Mouse (Mus musculus) hindbrain, embryonic 15.5 days (tissue): Measurements from ENCODE around the gene Cenpu. TPM values are rescaled to one million over a fixed set of nuclear protein-coding genes. Genes with fewer than 3 reads are reported as not detected.

ENCODE experiments used
- ATAC-seq: fragments of 200-750 bp; cut with Nextera tagmentation; 2 replicates; pipeline ENCODE4 v1.8.0; 2017; ENCODE audit warnings: low read depth, moderate number of reproducible peaks, moderate TSS enrichment; ENCODE audit not compliant: low FRiP score
- H3K27ac ChIP-seq: fragments of 300-500 bp; sonication (generic); replicated peaks from 2 replicates; pipeline ENCODE4 v1.5.1; 2015; ENCODE audit warnings: mild to moderate bottlenecking, inconsistent platforms
- H3K27me3 ChIP-seq: fragments of 300-500 bp; sonication (generic); 2 replicates; pipeline ENCODE4 v1.6.1; 2015; ENCODE audit warnings: control low read depth, inconsistent platforms
- H3K36me3 ChIP-seq: fragments of 300-500 bp; sonication (generic); 2 replicates; pipeline ENCODE4 v1.6.1; 2015; ENCODE audit warnings: control low read depth, inconsistent platforms
- H3K4me1 ChIP-seq: fragments of 300-500 bp; sonication (generic); replicated peaks from 2 replicates; pipeline ENCODE4 v1.6.1; 2015; ENCODE audit warnings: control low read depth, inconsistent platforms
- H3K4me2 ChIP-seq: fragments of 300-500 bp; sonication (generic); 2 replicates; pipeline ENCODE4 v1.6.1; 2015; ENCODE audit warnings: moderate library complexity, mild to moderate bottlenecking, inconsistent platforms
- H3K4me3 ChIP-seq: fragments of 300-500 bp; sonication (generic); 2 replicates; pipeline ENCODE4 v1.5.1; 2015; ENCODE audit warnings: mild to moderate bottlenecking, inconsistent platforms
- H3K9ac ChIP-seq: fragments of 300-500 bp; sonication (generic); 2 replicates; pipeline ENCODE4 v1.6.1; 2015; ENCODE audit warnings: inconsistent platforms
- H3K9me3 ChIP-seq: fragments of 300-500 bp; sonication (generic); 2 replicates; pipeline ENCODE4 v1.6.1; 2016; ENCODE audit warnings: control low read depth, inconsistent platforms
- WGBS: fragments of 180-500 bp; shearing (Covaris S2); methylation state at CpG from one replicate; pipeline ENCODE4 v1.1.7; 2015; 5-methylcytosine and 5-hydroxymethylcytosine counted together
- polyA plus RNA-seq: library from polyadenylated mRNA; unstranded; fragments of >200 nt; fragmentation: Nextera tagmentation; extraction: Ambion mirVana; gene quantifications from 2 replicates; pipeline ENCODE4 v1.2.1, GENCODE M21; 2015

Gene Cenpu
- polyA plus RNA-seq = 6.4 and 6.9 TPM in 2 replicates

- Histone ChIP-seq H3K4me3 (peak within 1 kb of the TSS; percentile 65), H3K4me1 (peaks cover 14% of the 10 kb centered on the region), H3K4me2 (peak within 1 kb of the TSS; percentile 78), H3K27ac (peak within 1 kb of the TSS; percentile 85), H3K9ac (peak within 1 kb of the TSS; percentile 57), H3K27me3 (no peaks in the 10 kb centered on the region), H3K36me3 (no peaks in the 10 kb centered on the region), H3K9me3 (no peaks in the 10 kb centered on the region)
- WGBS = under 1% methylated on average over 50 of the region's 50 CpGs
- ATAC-seq = peak; percentile 99
Measured at GRCm38 (mm10) chr8:46551615-46552440, at the start of gene Cenpu. Gene Cenpu (plus strand): TSS chr8:46552028.

GRCm38 (mm10) chr8:46502333-46503071 lies 49.3 kb upstream of the Cenpu start:
- WGBS = 19% methylated on average over 19 of the region's 19 CpGs
- H3K27ac ChIP-seq = no peak overlapping the region
- peak overlapping the region; percentile 39 for H3K4me3 ChIP-seq
- no peaks in the 10 kb centered on the region for H3K9me3 ChIP-seq
- H3K27me3 ChIP-seq = no peaks in the 10 kb centered on the region
- H3K4me2 ChIP-seq = peak overlapping the region; percentile 53
- peaks cover 6% of the 10 kb centered on the region for H3K4me1 ChIP-seq
- 0 out of 2 replicates have a peak overlapping the region, but pooled peaks have one; percentile 24 for H3K9ac ChIP-seq
- peak; percentile 55; the same call in 1 of the 2 replicates for ATAC-seq
- H3K36me3 ChIP-seq = peaks cover 15% of the 10 kb centered on the region

- 68% methylated on average over 12 of the region's 12 CpGs for WGBS
- Histone ChIP-seq H3K27me3 (no peaks in the 10 kb centered on the region), H3K4me2 (peak overlapping the region; percentile 53), H3K9ac (0 out of 2 replicates have a peak overlapping the region, but pooled peaks have one; percentile 24), H3K4me1 (peaks cover 6% of the 10 kb centered on the region), H3K36me3 (peaks cover 15% of the 10 kb centered on the region), H3K9me3 (no peaks in the 10 kb centered on the region), H3K27ac (no peak overlapping the region), H3K4me3 (peak overlapping the region; percentile 39)
- ATAC-seq = no peak
Measured at GRCm38 (mm10) chr8:46503072-46503695, 48.6 kb upstream of the Cenpu start.

GRCm38 (mm10) chr8:46504196-46504595 lies 47.6 kb upstream of the Cenpu start:
- Histone ChIP-seq H3K27ac (no peak overlapping the region), H3K9ac (no peak overlapping the region), H3K4me1 (peaks cover 6% of the 10 kb centered on the region), H3K4me3 (no peak overlapping the region), H3K27me3 (no peaks in the 10 kb centered on the region), H3K36me3 (peaks cover 17% of the 10 kb centered on the region), H3K4me2 (no peak overlapping the region), H3K9me3 (no peaks in the 10 kb centered on the region)
- no peak for ATAC-seq
- 73% methylated on average over 3 of the region's 3 CpGs for WGBS

- H3K4me1 ChIP-seq = no peaks in the 10 kb centered on the region
- no peak overlapping the region for H3K4me2 ChIP-seq
- no peak overlapping the region for H3K9ac ChIP-seq
- peaks cover 31% of the 10 kb centered on the region for H3K36me3 ChIP-seq
- no peak overlapping the region for H3K27ac ChIP-seq
- H3K9me3 ChIP-seq = no peaks in the 10 kb centered on the region
- WGBS = 87% methylated on average over 14 of the region's 14 CpGs
- H3K4me3 ChIP-seq = no peak overlapping the region
- ATAC-seq = no peak
- no peaks in the 10 kb centered on the region for H3K27me3 ChIP-seq
Measured at GRCm38 (mm10) chr8:46508488-46509395, 43.1 kb upstream of the Cenpu start.

GRCm38 (mm10) chr8:46509474-46509873 lies 42.4 kb upstream of the Cenpu start:
- 81% methylated on average over 3 of the region's 3 CpGs for WGBS
- no peak overlapping the region for H3K27ac ChIP-seq
- no peaks in the 10 kb centered on the region for H3K9me3 ChIP-seq
- no peak overlapping the region for H3K9ac ChIP-seq
- H3K4me1 ChIP-seq = no peaks in the 10 kb centered on the region
- no peak overlapping the region for H3K4me2 ChIP-seq
- peaks cover 31% of the 10 kb centered on the region for H3K36me3 ChIP-seq
- no peak for ATAC-seq
- H3K27me3 ChIP-seq = no peaks in the 10 kb centered on the region
- no peak overlapping the region for H3K4me3 ChIP-seq

- H3K4me2 ChIP-seq = no peak overlapping the region
- no peaks in the 10 kb centered on the region for H3K9me3 ChIP-seq
- H3K27ac ChIP-seq = no peak overlapping the region
- H3K4me1 ChIP-seq = no peaks in the 10 kb centered on the region
- peaks cover 26% of the 10 kb centered on the region for H3K36me3 ChIP-seq
- ATAC-seq = no peak
- H3K4me3 ChIP-seq = no peak overlapping the region
- no peaks in the 10 kb centered on the region for H3K27me3 ChIP-seq
- H3K9ac ChIP-seq = no peak overlapping the region
- WGBS = 78% methylated on average over 9 of the region's 9 CpGs
Measured at GRCm38 (mm10) chr8:46511336-46511735, 40.5 kb upstream of the Cenpu start.

- no peaks in the 10 kb centered on the region for H3K4me1 ChIP-seq
- H3K9me3 ChIP-seq = no peaks in the 10 kb centered on the region
- no peak for ATAC-seq
- no peak overlapping the region for H3K4me2 ChIP-seq
- no peak overlapping the region for H3K9ac ChIP-seq
- no peak overlapping the region for H3K27ac ChIP-seq
- peaks cover 16% of the 10 kb centered on the region; the same call in 1 of the 2 replicates for H3K36me3 ChIP-seq
- H3K27me3 ChIP-seq = no peaks in the 10 kb centered on the region
- no peak overlapping the region for H3K4me3 ChIP-seq
- WGBS = 69% methylated on average over 8 of the region's 8 CpGs
Measured at GRCm38 (mm10) chr8:46512538-46512937, 39.3 kb upstream of the Cenpu start.

- 89% methylated on average over 1 of the region's 1 CpGs for WGBS
- Histone ChIP-seq H3K4me1 (no peaks in the 10 kb centered on the region), H3K36me3 (peaks cover 20% of the 10 kb centered on the region; the same call in 1 of the 2 replicates), H3K4me2 (no peak overlapping the region), H3K27ac (no peak overlapping the region), H3K9me3 (no peaks in the 10 kb centered on the region), H3K9ac (no peak overlapping the region), H3K4me3 (no peak overlapping the region), H3K27me3 (no peaks in the 10 kb centered on the region)
- ATAC-seq = no peak
Measured at GRCm38 (mm10) chr8:46514027-46514426, 37.8 kb upstream of the Cenpu start.

GRCm38 (mm10) chr8:46520667-46521066 lies 31.2 kb upstream of the Cenpu start:
- no peaks in the 10 kb centered on the region for H3K4me1 ChIP-seq
- H3K9me3 ChIP-seq = no peaks in the 10 kb centered on the region
- no peaks in the 10 kb centered on the region for H3K27me3 ChIP-seq
- H3K27ac ChIP-seq = no peak overlapping the region
- 85% methylated on average over 6 of the region's 6 CpGs for WGBS
- H3K4me3 ChIP-seq = no peak overlapping the region
- ATAC-seq = no peak
- H3K9ac ChIP-seq = no peak overlapping the region
- H3K4me2 ChIP-seq = no peak overlapping the region
- H3K36me3 ChIP-seq = peaks cover 18% of the 10 kb centered on the region

GRCm38 (mm10) chr8:46526098-46526497 lies 25.7 kb upstream of the Cenpu start:
- Histone ChIP-seq H3K9me3 (no peaks in the 10 kb centered on the region), H3K27me3 (no peaks in the 10 kb centered on the region), H3K4me3 (no peak overlapping the region), H3K4me2 (no peak overlapping the region), H3K36me3 (peaks cover 21% of the 10 kb centered on the region; the same call in 1 of the 2 replicates), H3K4me1 (no peaks in the 10 kb centered on the region), H3K9ac (no peak overlapping the region), H3K27ac (no peak overlapping the region)
- ATAC-seq = no peak
- 87% methylated on average over 8 of the region's 8 CpGs for WGBS
